Mouse (Mus musculus) hindbrain, embryonic 16.5 days (tissue): ENCODE measurements around the gene Spock1. TPM values are rescaled to one million over a fixed set of nuclear protein-coding genes. Genes with fewer than 3 reads are reported as not detected.

Experiments used
- ATAC-seq: fragments of 200-750 bp; cut with Nextera tagmentation; 2 replicates; pipeline ENCODE4 v1.8.0; 2017; ENCODE audit warnings: moderate TSS enrichment, moderate library complexity
- H3K27ac ChIP-seq: fragments of 300-500 bp; sonication (generic); 2 replicates; pipeline ENCODE4 v1.5.1; 2014; ENCODE audit warnings: low read depth, mild to moderate bottlenecking, control low read depth, low read length, moderate library complexity
- H3K27me3 ChIP-seq: fragments of 300-500 bp; sonication (generic); replicated peaks from 2 replicates; pipeline ENCODE4 v1.6.1; 2014; ENCODE audit warnings: low read length; ENCODE audit not compliant: control insufficient read depth, insufficient read depth
- H3K36me3 ChIP-seq: fragments of 300-500 bp; sonication (generic); 2 replicates; pipeline ENCODE4 v1.6.1; 2014; ENCODE audit warnings: mild to moderate bottlenecking, low read length, moderate library complexity, mixed read lengths; ENCODE audit not compliant: control insufficient read depth, insufficient read depth
- H3K4me1 ChIP-seq: fragments of 300-500 bp; sonication (generic); 2 replicates; pipeline ENCODE4 v1.6.1; 2014; ENCODE audit warnings: low read depth, low read length; ENCODE audit not compliant: control insufficient read depth, insufficient read depth
- H3K4me2 ChIP-seq: fragments of 300-500 bp; sonication (generic); 2 replicates; pipeline ENCODE4 v1.6.1; 2014; ENCODE audit warnings: mild to moderate bottlenecking, low read length, control low read depth, moderate library complexity
- H3K4me3 ChIP-seq: fragments of 300-500 bp; sonication (generic); 2 replicates; pipeline ENCODE4 v1.5.1; 2014; ENCODE audit warnings: mild to moderate bottlenecking, low read length, control low read depth, moderate library complexity
- H3K9ac ChIP-seq: fragments of 300-500 bp; sonication (generic); 2 replicates; pipeline ENCODE4 v1.6.1; 2014; ENCODE audit warnings: low read depth, mild to moderate bottlenecking, control low read depth, low read length, moderate library complexity
- H3K9me3 ChIP-seq: fragments of 300-500 bp; sonication (generic); 2 replicates; pipeline ENCODE4 v1.6.1; 2014; ENCODE audit warnings: mild to moderate bottlenecking, low read length, moderate library complexity; ENCODE audit not compliant: control insufficient read depth
- WGBS: fragments of 180-500 bp; shearing (Covaris S2); extraction: QIAGEN DNeasy Blood & Tissue Kit; methylation state at CpG from one replicate; pipeline ENCODE4 v1.1.7; 2014; 5-methylcytosine and 5-hydroxymethylcytosine counted together
- polyA plus RNA-seq: library from polyadenylated mRNA; unstranded; fragments of >200 nt; fragmentation: Nextera tagmentation; extraction: Ambion mirVana; gene quantifications from 2 replicates; pipeline ENCODE4 v1.2.1, GENCODE M21; 2015

The Spock1 gene
- polyA plus RNA-seq, 1 experiment from 2014 or later: 83.3 TPM

DNA sequence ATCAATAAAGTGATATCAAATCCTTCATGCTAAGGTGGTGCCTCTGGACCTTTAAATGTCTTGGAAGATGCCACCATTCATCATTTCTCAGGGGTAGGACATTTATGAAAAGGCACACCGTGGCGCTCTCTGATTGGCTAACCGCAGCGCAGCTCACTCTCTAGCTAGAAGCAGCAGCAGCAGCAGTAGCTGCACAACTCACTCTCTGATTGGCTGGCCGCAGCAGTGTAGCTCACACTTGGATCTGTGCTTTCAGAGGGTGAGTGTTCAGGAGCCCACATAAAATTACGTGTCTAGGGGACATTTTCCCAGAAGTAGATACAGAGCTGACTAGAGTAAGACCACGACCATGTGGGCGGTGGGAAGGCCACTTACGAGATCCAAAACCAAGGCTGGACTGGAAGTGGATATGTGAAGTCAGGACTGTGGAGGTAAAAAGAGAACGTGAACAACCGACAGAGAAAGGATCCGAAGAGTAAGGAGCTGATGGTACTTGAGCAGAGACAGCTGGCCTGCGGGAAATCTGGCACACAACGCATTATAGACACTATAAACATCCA, 535.9 kb downstream of the Spock1 start:
- Histone ChIP-seq H3K4me3 (no peak overlapping the region), H3K9ac (no peak overlapping the region)

More for the DNA sequence above, 535.9 kb downstream of the Spock1 start:
- Histone ChIP-seq H3K27ac (no peak overlapping the region), H3K4me2 (no peak overlapping the region), H3K36me3 (no peaks in the 10 kb centered on the region), H3K4me1 (no peaks in the 10 kb centered on the region), H3K9me3 (no peaks in the 10 kb centered on the region), H3K27me3 (no peaks in the 10 kb centered on the region)
- WGBS: 91% methylated on average over 14 of the region's 14 CpGs
- ATAC-seq: no peak

Other genes with a start within 250 kb of the Spock1 start
- 13.2 and 13.6 TPM in 2 replicates for gene Klhl3, start 205.3 kb upstream of the Spock1 start, polyA plus RNA-seq
- 27.7 and 33.3 TPM in 2 replicates for gene Hnrnpa0, start 220.2 kb upstream of the Spock1 start, polyA plus RNA-seq
- 53.5 and 56.3 TPM in 2 replicates for gene Idnk, start 249.3 kb upstream of the Spock1 start, polyA plus RNA-seq